Mouse (Mus musculus) CH12.LX (cell line): ENCODE data around the gene Tcp1. TPM values are rescaled to one million over a fixed set of nuclear protein-coding genes. Genes with fewer than 3 reads are reported as not detected.

Experiments
- DNase-seq: peaks from one replicate; pipeline ENCODE4 v3.0.0-alpha.2; 2013; ENCODE audit errors: extremely low read depth
- H3K27ac ChIP-seq: 2 replicates; pipeline ENCODE4 v1.5.1; 2012; ENCODE audit warnings: low read depth, mild to moderate bottlenecking, control low read depth, moderate library complexity; ENCODE audit not compliant: insufficient read depth
- H3K27me3 ChIP-seq: replicated peaks from 2 replicates; pipeline ENCODE3; 2012; ENCODE audit warnings: inconsistent platforms
- H3K36me3 ChIP-seq, 2 experiments: replicated peaks in 1 of 2; 2 replicates each; pipeline versions ENCODE3 to v1.6.1; 2012; ENCODE audit warnings: inconsistent platforms in 1 of 2, low read length in 1 of 2, mild to moderate bottlenecking in 1 of 2, mixed read lengths in 1 of 2, moderate library complexity in 1 of 2; ENCODE audit not compliant: control insufficient read depth in 1 of 2, insufficient read depth in 1 of 2
- H3K4me1 ChIP-seq, 2 experiments: 2 replicates each; pipeline ENCODE4 v1.6.1; 2012; ENCODE audit warnings: inconsistent platforms in 1 of 2, moderate library complexity in 1 of 2; ENCODE audit not compliant: insufficient read depth in 2 of 2, control insufficient read depth in 1 of 2
- H3K4me2 ChIP-seq: 2 replicates; pipeline ENCODE4 v1.6.1; 2012; ENCODE audit warnings: low read depth, mild to moderate bottlenecking, control low read depth; ENCODE audit not compliant: poor library complexity, insufficient read depth, severe bottlenecking
- H3K4me3 ChIP-seq, 3 experiments: fragments of 150-350 bp in 1 of 3; sonication (generic) in 1 of 3; replicated peaks in 1 of 3; 2 replicates each; pipeline versions ENCODE3 to v1.5.1; 2011 to 2012; ENCODE audit warnings: low read depth in 2 of 3, low read length in 2 of 3, mild to moderate bottlenecking in 2 of 3, moderate library complexity in 2 of 3, control low read depth in 1 of 3, improper control_type of control experiment in 1 of 3, inconsistent platforms in 1 of 3, mixed read lengths in 1 of 3; ENCODE audit not compliant: poor library complexity in 1 of 3
- H3K79me2 ChIP-seq: replicated peaks from 2 replicates; pipeline ENCODE4 v1.6.1; 2012; ENCODE audit warnings: mild to moderate bottlenecking, moderate library complexity; ENCODE audit not compliant: control insufficient read depth, poor library complexity, insufficient read depth, severe bottlenecking; ENCODE audit errors: extremely low read depth
- H3K9ac ChIP-seq: 2 replicates; pipeline ENCODE4 v1.6.1; 2012; ENCODE audit warnings: low read depth, mild to moderate bottlenecking, control low read depth, moderate library complexity; ENCODE audit not compliant: insufficient read depth
- H3K9me3 ChIP-seq: replicated peaks from 2 replicates; pipeline ENCODE3; 2012; ENCODE audit warnings: low read length, inconsistent platforms, mixed read lengths
- BHLHE40 ChIP-seq: IDR thresholded peaks from 2 replicates; pipeline ENCODE4 v1.6.1; 2011; ENCODE audit warnings: mild to moderate bottlenecking, low read depth, low read length, improper control_type of control experiment
- CHD1 ChIP-seq: IDR thresholded peaks from 2 replicates; pipeline ENCODE4 v1.6.1; 2012; ENCODE audit warnings: low read depth, low read length, improper control_type of control experiment, inconsistent platforms
- CHD2 ChIP-seq: IDR thresholded peaks from 2 replicates; pipeline ENCODE4 v1.6.1; 2011; ENCODE audit warnings: low read length, improper control_type of control experiment
- E2F4 ChIP-seq: IDR thresholded peaks from 2 replicates; pipeline ENCODE4 v1.6.1; 2011; ENCODE audit warnings: low read depth, low read length, improper control_type of control experiment; ENCODE audit not compliant: insufficient replicate concordance
- ETS1 ChIP-seq: conservative IDR thresholded peaks from 2 replicates; pipeline ENCODE4 v1.6.1; 2012; ENCODE audit warnings: low read depth, mild to moderate bottlenecking, inconsistent platforms, low read length, improper control_type of control experiment, moderate library complexity
- GABPA ChIP-seq: IDR thresholded peaks from 2 replicates; pipeline ENCODE4 v1.6.1; 2012; ENCODE audit warnings: low read depth, low read length, improper control_type of control experiment, inconsistent platforms; ENCODE audit not compliant: insufficient replicate concordance
- HCFC1 ChIP-seq: IDR thresholded peaks from 2 replicates; pipeline ENCODE4 v1.6.1; 2012; ENCODE audit warnings: low read depth, mild to moderate bottlenecking, inconsistent platforms, low read length, improper control_type of control experiment
- JUN ChIP-seq: IDR thresholded peaks from 2 replicates; pipeline ENCODE4 v1.6.1; 2011; ENCODE audit warnings: low read depth, mild to moderate bottlenecking, low read length, improper control_type of control experiment, moderate library complexity; ENCODE audit not compliant: insufficient read depth
- KAT2A ChIP-seq: IDR thresholded peaks from 2 replicates; pipeline ENCODE4 v1.6.1; 2012; ENCODE audit warnings: low read length, improper control_type of control experiment, inconsistent platforms; ENCODE audit not compliant: insufficient replicate concordance
- MAFK ChIP-seq: IDR thresholded peaks from 2 replicates; pipeline ENCODE4 v1.6.1; 2011; ENCODE audit warnings: low read length, improper control_type of control experiment; ENCODE audit not compliant: insufficient replicate concordance
- MAX ChIP-seq: IDR thresholded peaks from 2 replicates; pipeline ENCODE4 v1.6.1; 2011; ENCODE audit warnings: low read length, improper control_type of control experiment
- MAZ ChIP-seq: IDR thresholded peaks from 2 replicates; pipeline ENCODE4 v1.6.1; 2012; ENCODE audit warnings: low read depth, mild to moderate bottlenecking, inconsistent platforms, low read length, improper control_type of control experiment, moderate library complexity
- MEF2A ChIP-seq: IDR thresholded peaks from 2 replicates; pipeline ENCODE4 v1.6.1; 2014; ENCODE audit warnings: low read depth, mild to moderate bottlenecking, inconsistent platforms, low read length, improper control_type of control experiment, borderline replicate concordance
- NRF1 ChIP-seq: IDR thresholded peaks from 2 replicates; pipeline ENCODE4 v1.6.1; 2014; ENCODE audit warnings: low read depth, mild to moderate bottlenecking, inconsistent platforms, low read length, improper control_type of control experiment, moderate library complexity
- PAX5 ChIP-seq: IDR thresholded peaks from 2 replicates; pipeline ENCODE4 v1.6.1; 2012; ENCODE audit warnings: low read length, inconsistent platforms, mixed read lengths
- RCOR1 ChIP-seq: conservative IDR thresholded peaks from 2 replicates; pipeline ENCODE4 v1.6.1; 2012; ENCODE audit warnings: low read depth, mild to moderate bottlenecking, inconsistent platforms, low read length, improper control_type of control experiment
- SIN3A ChIP-seq: IDR thresholded peaks from 2 replicates; pipeline ENCODE4 v1.6.1; 2012; ENCODE audit warnings: low read length, improper control_type of control experiment, inconsistent platforms
- SMC3 ChIP-seq: IDR thresholded peaks from 2 replicates; pipeline ENCODE4 v1.6.1; 2011; ENCODE audit warnings: low read depth, low read length, improper control_type of control experiment
- TBP ChIP-seq: conservative IDR thresholded peaks from 2 replicates; pipeline ENCODE4 v1.6.1; 2011; ENCODE audit warnings: low read depth, low read length, improper control_type of control experiment
- TCF12 ChIP-seq: IDR thresholded peaks from 2 replicates; pipeline ENCODE4 v1.6.1; 2014; ENCODE audit warnings: low read depth, mild to moderate bottlenecking, inconsistent platforms, low read length, improper control_type of control experiment
- USF1 ChIP-seq: IDR thresholded peaks from 2 replicates; pipeline ENCODE4 v1.6.1; 2014; ENCODE audit warnings: low read depth, mild to moderate bottlenecking, inconsistent platforms, low read length, improper control_type of control experiment
- USF2 ChIP-seq: conservative IDR thresholded peaks from 2 replicates; pipeline ENCODE4 v1.6.1; 2011; ENCODE audit warnings: low read depth, low read length, improper control_type of control experiment
- ZC3H11A ChIP-seq: IDR thresholded peaks from 2 replicates; pipeline ENCODE4 v1.6.1; 2012; ENCODE audit warnings: low read depth, mild to moderate bottlenecking, inconsistent platforms, low read length, improper control_type of control experiment
- dilution Hi-C: fragments of 300-500 bp; cut with MboI; formaldehyde crosslinking; loops from 2 replicates; pipeline ENCODE4 v1.14.3; 2020; ENCODE audit warnings: low sequenced_read_pairs; ENCODE audit not compliant: extremely low pct_unique_long_range_greater_than_20kb, extremely low pct_ligation_motif_present
- in situ Hi-C: fragments of 300-500 bp; cut with MboI; formaldehyde crosslinking; loops from 3 replicates; pipeline ENCODE4 v1.14.3; 2019; ENCODE audit warnings: low sequenced_read_pairs, low pct_ligation_motif_present, low pct_unique_long_range_greater_than_20kb, mixed read lengths
- polyA plus RNA-seq: library from polyadenylated mRNA; unstranded; fragments of >175 nt; gene quantifications from 2 replicates; pipeline ENCODE4 v1.2.1, GENCODE M21; 2012; ENCODE audit warnings: low read depth; ENCODE audit not compliant: insufficient read length
- total RNA-seq, 2 experiments: library from RNA; depleted of rRNA; stranded (reverse); fragments of 300-350 nt in 1 of 2; fragments of >200 nt in 1 of 2; gene quantifications; 2 replicates each; pipeline ENCODE4 v1.2.3; 2012 to 2014

Tcp1 gene
- total and polyA plus RNA-seq, 3 experiments: 560 to 951 (median 569) TPM

DNA sequence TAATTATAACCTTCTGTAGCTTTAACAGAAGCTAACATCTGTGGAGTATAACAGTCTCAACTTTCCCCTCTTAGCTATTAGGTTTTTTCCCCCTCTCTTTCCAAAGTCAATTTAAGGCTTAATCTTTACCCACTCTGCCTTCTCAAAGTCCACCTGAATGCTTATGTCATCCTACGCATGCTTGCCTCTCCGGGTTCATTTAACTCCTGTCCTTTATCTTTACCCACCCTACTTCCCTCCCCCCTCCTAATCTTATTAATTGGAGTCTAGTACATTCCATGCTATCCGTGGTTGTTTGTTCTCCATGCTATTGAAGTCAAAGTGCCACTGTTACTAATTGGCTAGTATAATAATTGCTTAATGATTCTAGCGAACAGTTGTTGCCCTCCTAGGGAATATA lies 20.2 kb downstream of the Tcp1 start:
- Histone ChIP-seq H3K27ac (no peak overlapping the region), H3K4me3 (no peak overlapping the region), H3K27me3 (no peaks in the 10 kb centered on the region), H3K9me3 (no peaks in the 10 kb centered on the region), H3K4me2 (no peak overlapping the region), H3K79me2 (no peaks in the 10 kb centered on the region), H3K4me1 (no peaks in the 10 kb centered on the region), H3K36me3 (peaks cover 0 to 3% of the 10 kb centered on the region in 2 experiments), H3K9ac (no peak overlapping the region)
- TF ChIP-seq MEF2A (no peak), CHD1 (no peak), TBP (no peak), RCOR1 (no peak), NRF1 (no peak), BHLHE40 (no peak), E2F4 (no peak), HCFC1 (no peak), MAZ (no peak), TCF12 (no peak), KAT2A (no peak), JUN (no peak), PAX5 (no peak), GABPA (no peak), USF2 (no peak), MAX (no peak)
- in situ Hi-C loops: no loop called here
- dilution Hi-C loops: no loop called here
- no peak for DNase-seq

DNA sequence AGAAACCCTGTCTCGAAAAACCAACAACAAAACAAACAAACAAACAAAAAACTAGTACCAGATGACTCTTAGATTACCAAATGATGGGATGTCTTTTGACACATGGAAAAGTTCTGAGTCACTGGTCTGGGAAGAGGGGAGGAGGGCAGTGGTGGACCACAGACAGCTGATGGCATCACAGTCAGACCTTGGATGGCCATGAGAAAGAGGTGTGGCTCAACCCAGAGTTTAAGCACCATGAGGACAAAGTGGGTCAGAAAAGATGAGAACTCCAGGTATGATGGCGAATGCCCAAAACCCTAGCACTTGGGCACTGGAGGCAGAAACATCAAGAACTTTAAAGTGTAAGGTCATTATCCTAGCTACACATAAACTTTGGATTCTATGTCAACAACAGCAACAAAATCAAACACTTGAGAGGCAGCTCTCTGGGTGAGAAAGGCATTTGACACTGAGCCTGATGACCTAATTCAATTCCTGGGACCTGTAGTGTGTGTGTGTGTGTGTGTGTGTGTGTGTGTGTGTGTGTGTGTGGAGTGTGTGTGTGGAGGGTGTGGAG lies 22.0 kb downstream of the Tcp1 start:
- H3K4me2 ChIP-seq: no peak overlapping the region
- dilution Hi-C loops (no loop called here), in situ Hi-C loops (no loop called here)
- DNase-seq: no peak
- H3K9me3 ChIP-seq: no peaks in the 10 kb centered on the region
- TF ChIP-seq ETS1: no peak
- TF ChIP-seq MAX: no peak
- no peak for TF ChIP-seq BHLHE40
- no peak for TF ChIP-seq CHD2
- no peak for TF ChIP-seq NRF1
- no peak for TF ChIP-seq MEF2A
- no peak for TF ChIP-seq SIN3A
- no peak for TF ChIP-seq USF1
- TF ChIP-seq SMC3: no peak
- TF ChIP-seq RCOR1: no peak
- TF ChIP-seq HCFC1: no peak
- no peak for TF ChIP-seq TCF12
- no peak for TF ChIP-seq JUN
- TF ChIP-seq ZC3H11A: no peak
- TF ChIP-seq PAX5: no peak
- TF ChIP-seq MAFK: no peak
- TF ChIP-seq, all 38 proteins: peak for 0
- Histone ChIP-seq H3K4me1 (no peaks in the 10 kb centered on the region), H3K27ac (no peak overlapping the region), H3K79me2 (no peaks in the 10 kb centered on the region), H3K4me3 (no peak overlapping the region), H3K36me3 (peaks cover 2 to 15% of the 10 kb centered on the region in 2 experiments), H3K27me3 (no peaks in the 10 kb centered on the region), H3K9ac (no peak overlapping the region)
